In the genomic region with DNA sequence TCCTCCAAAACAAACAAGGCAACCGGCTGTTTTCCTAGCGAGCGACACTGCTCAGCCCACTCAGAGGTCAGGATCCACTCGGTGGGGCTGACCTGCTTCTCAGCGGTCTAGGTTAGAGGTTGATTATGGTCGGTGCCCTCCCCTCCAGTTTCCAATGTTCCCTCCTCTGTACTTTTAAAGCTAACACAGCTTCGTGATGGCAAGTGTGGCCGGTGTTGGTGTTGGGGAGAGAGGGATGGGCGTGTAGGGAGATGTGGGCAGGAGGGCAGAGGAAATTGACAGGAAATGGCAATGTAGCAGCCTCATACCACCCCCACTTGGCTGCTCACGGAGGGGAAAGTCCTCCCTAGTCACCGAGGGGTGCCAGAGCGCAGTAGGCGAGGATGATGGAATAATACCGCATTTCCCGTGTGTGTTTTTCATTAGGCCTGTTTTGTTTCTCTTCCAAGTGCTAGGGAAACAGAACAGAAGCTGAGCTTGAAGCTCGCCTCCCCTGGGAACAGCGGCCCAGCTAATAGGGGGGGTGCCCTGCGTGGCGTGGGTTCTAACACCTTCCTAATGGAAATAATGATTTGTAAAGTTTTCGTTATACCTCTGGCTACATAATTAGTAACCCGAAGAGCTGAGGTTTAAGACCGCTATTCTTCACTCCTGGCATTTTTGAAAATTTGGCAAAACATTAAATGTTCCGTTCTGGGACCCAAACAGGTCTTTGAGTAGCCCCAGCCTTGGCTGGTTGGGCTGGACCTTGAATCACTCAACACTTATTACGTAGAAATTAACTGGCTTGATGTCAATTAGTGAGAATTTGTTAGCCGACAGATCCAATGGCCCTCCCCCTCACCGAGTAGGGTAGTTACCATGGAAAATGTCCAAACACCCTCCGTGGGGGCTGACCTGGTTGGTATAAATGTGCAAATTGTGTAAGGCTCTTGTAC, we compare ENCODE assay signal across 9 mouse cellular contexts.
DNase-seq lines count a peak whose midpoint lies in the region; ATAC-seq lines count a peak whose summit lies in the region.
"Had no signal": no experiment of that assay in that cellular context is flagged by ENCODE, and none has a peak within 500 bp of the region (broad histone marks: within the 10 kb centered on the region; RNA-seq: fewer than 3 reads in every experiment).

No protein-coding gene starts in this region.

- DNase-seq in retina, postnatal 1 day, result peak; percentile 22
- no peak for DNase-seq in retina, embryonic 14.5 days (ENCODE audit: low spot score)
- peak; percentile 72 to 77 for DNase-seq in heart, adult 9 months (ENCODE audit: low spot score in 2 of 2)
- DNase-seq in kidney, postnatal 14 days, result peak; percentile 58
- DNase-seq in skeletal muscle tissue, adult 2 months (ENCODE audit: low read depth, low spot score), result peak; percentile 42
- DNase-seq in cerebellum, postnatal 14 days, result no peak
- DNase-seq in urinary bladder, adult 2 months (ENCODE audit: low spot score), result no peak
- DNase-seq: thymus, adult 18-20 months had no signal

- no peak for ATAC-seq in frontal cortex, adult (ENCODE audit: low TSS enrichment)

Comparison
In these comparisons a context has a peak if more than half of its experiments do, and no peak if none do; other contexts are left out.
1. DNase-seq: peak in retina, postnatal 1 day (single experiment), heart, adult 9 months (2 of 2), kidney, postnatal 14 days (single experiment) and skeletal muscle tissue, adult 2 months (single experiment); none in retina, embryonic 14.5 days (single experiment), cerebellum, postnatal 14 days (0 of 2) and urinary bladder, adult 2 months (single experiment).